Comparison of ENCODE assay signal across 11 mouse cellular contexts in the genomic region with DNA sequence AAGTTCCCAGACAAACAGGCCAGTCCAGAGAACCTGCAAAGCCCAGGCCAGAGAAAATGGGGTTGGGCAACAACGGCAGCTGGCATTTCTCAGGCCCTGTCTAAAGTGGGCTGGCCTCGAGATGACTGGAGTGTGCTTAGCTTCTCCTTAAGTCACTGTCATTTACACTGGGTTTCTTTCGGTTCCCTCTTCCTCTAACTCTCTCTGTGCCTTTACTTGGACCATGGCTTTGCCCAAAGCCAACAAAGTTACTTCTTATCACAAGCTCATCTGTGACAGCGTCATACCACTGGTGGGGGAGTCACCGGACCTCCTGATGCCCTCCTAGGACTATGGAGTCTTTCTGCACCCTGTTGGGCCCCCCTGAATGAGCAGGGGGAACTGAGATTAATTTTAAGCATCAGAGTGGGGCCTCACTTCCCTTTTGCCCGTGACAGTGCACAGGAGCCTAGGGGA. TPM values are rescaled to one million over a fixed set of nuclear protein-coding genes. Genes with fewer than 3 reads are reported as not detected.
DNase-seq lines count a peak whose midpoint lies in the region; ATAC-seq and TF ChIP-seq lines count a peak whose summit lies in the region.
"Had no signal": no experiment of that assay in that cellular context is flagged by ENCODE, and none has a peak within 500 bp of the region (broad histone marks: within the 10 kb centered on the region; RNA-seq: fewer than 3 reads in every experiment).

No protein-coding gene starts in this region.

- no peaks in the 10 kb centered on the region for H3K36me3 ChIP-seq in liver, embryonic 13.5 days
- no peaks in the 10 kb centered on the region for H3K36me3 ChIP-seq in liver, embryonic 12.5 days
- H3K36me3 ChIP-seq in small intestine, adult 2 months (ENCODE audit: control insufficient read depth, insufficient read depth, low read length), result no peaks in the 10 kb centered on the region
- no peaks in the 10 kb centered on the region for H3K36me3 ChIP-seq in midbrain, embryonic 15.5 days (replicated peaks)
- H3K36me3 ChIP-seq: embryonic facial prominence, embryonic 13.5 days; hindbrain, embryonic 12.5 days had no signal

- no peak overlapping the region for H3K4me3 ChIP-seq in liver, embryonic 13.5 days (replicated peaks)
- H3K4me3 ChIP-seq in liver, embryonic 12.5 days, result no peak overlapping the region
- no peak overlapping the region for H3K4me3 ChIP-seq in small intestine, adult 2 months (ENCODE audit: low read depth, low read length)
- H3K4me3 ChIP-seq in midbrain, embryonic 15.5 days, result no peak overlapping the region
- H3K4me3 ChIP-seq: embryonic facial prominence, embryonic 13.5 days; hindbrain, embryonic 12.5 days; megakaryocyte, embryonic 14.5 days had no signal

- peaks cover 22% of the 10 kb centered on the region for H3K4me1 ChIP-seq in liver, embryonic 13.5 days (replicated peaks)
- H3K4me1 ChIP-seq in liver, embryonic 12.5 days, result peaks cover 27% of the 10 kb centered on the region
- H3K4me1 ChIP-seq in small intestine, adult 2 months (ENCODE audit: control insufficient read depth, insufficient read depth, insufficient read length, low read length), result peaks cover 19% of the 10 kb centered on the region; the same call in 1 of the 2 replicates
- peaks cover 17% of the 10 kb centered on the region for H3K4me1 ChIP-seq in midbrain, embryonic 15.5 days

- WGBS in liver, embryonic 13.5 days (ENCODE audit: insufficient replicate concordance), result 19% methylated on average over 6 of the region's 6 CpGs
- WGBS in liver, embryonic 12.5 days (ENCODE audit: insufficient replicate concordance), result 32% methylated on average over 6 of the region's 6 CpGs
- 53% methylated on average over 6 of the region's 6 CpGs for WGBS in small intestine, adult 2 months
- WGBS in midbrain, embryonic 15.5 days, result 68% methylated on average over 6 of the region's 6 CpGs

- H3K4me2 ChIP-seq in liver, embryonic 13.5 days, result no peak overlapping the region
- no peak overlapping the region for H3K4me2 ChIP-seq in liver, embryonic 12.5 days
- H3K4me2 ChIP-seq in midbrain, embryonic 15.5 days, result no peak overlapping the region
- H3K4me2 ChIP-seq: embryonic facial prominence, embryonic 13.5 days; hindbrain, embryonic 12.5 days had no signal

- intact Hi-C loops in heart, postnatal 25 days (cut with DNase I), result no loop called here
- intact Hi-C loops in left cerebral cortex, postnatal 4 days (cut with DNase I), result loop anchor here (10.0 kb wide), 1 partner anchor 129 kb away; the partner anchor contains the start of gene Ccdc136

- no peak for DNase-seq in liver, embryonic 13.5 days
- DNase-seq in brain, adult 2 months (ENCODE audit: low read depth, low spot score), result peak; percentile 37
- DNase-seq in heart, postnatal 25 days (ENCODE audit: low spot score), result peak; percentile 38
- no peak for DNase-seq in left cerebral cortex, postnatal 4 days
- DNase-seq in left cerebral cortex, adult 8-10 months (ENCODE audit: low spot score in 2 of 2), result no peak

- ATAC-seq in liver, embryonic 13.5 days (ENCODE audit: low read depth), result no peak
- no peak for ATAC-seq in liver, embryonic 12.5 days
- no peak for ATAC-seq in midbrain, embryonic 15.5 days (replicated peaks)

- H3K9me3 ChIP-seq in liver, embryonic 13.5 days (replicated peaks), result no peaks in the 10 kb centered on the region
- no peaks in the 10 kb centered on the region for H3K9me3 ChIP-seq in liver, embryonic 12.5 days (replicated peaks)
- H3K9me3 ChIP-seq in midbrain, embryonic 15.5 days, result no peaks in the 10 kb centered on the region

- H3K9ac ChIP-seq in liver, embryonic 13.5 days, result no peak overlapping the region
- H3K9ac ChIP-seq in liver, embryonic 12.5 days, result no peak overlapping the region
- no peak overlapping the region for H3K9ac ChIP-seq in midbrain, embryonic 15.5 days
- H3K9ac ChIP-seq: embryonic facial prominence, embryonic 13.5 days; hindbrain, embryonic 12.5 days had no signal

- TF ChIP-seq CTCF in small intestine, adult 2 months (IDR thresholded peaks at IDR 0.05; ENCODE audit: extremely low read depth, insufficient read length, insufficient replicate concordance, low read depth, low read length), result no peak

- 0 out of 2 replicates have a peak overlapping the region, but pooled peaks have one; percentile 49 for H3K27ac ChIP-seq in liver, embryonic 13.5 days
- no peak overlapping the region; the same call in 1 of the 2 replicates for H3K27ac ChIP-seq in liver, embryonic 12.5 days
- peak overlapping the region; percentile 74 for H3K27ac ChIP-seq in small intestine, adult 2 months (ENCODE audit: insufficient read depth, low read depth, low read length)
- no peak overlapping the region for H3K27ac ChIP-seq in midbrain, embryonic 15.5 days
- H3K27ac ChIP-seq: embryonic facial prominence, embryonic 13.5 days; hindbrain, embryonic 12.5 days had no signal

- no peak for TF ChIP-seq POLR2A in small intestine, adult 2 months (IDR thresholded peaks at IDR 0.05; ENCODE audit: low read depth, low read length)

- peaks cover 57% of the 10 kb centered on the region for H3K27me3 ChIP-seq in liver, embryonic 13.5 days
- peaks cover 57% of the 10 kb centered on the region for H3K27me3 ChIP-seq in liver, embryonic 12.5 days (replicated peaks)
- H3K27me3 ChIP-seq in small intestine, adult 2 months (ENCODE audit: control insufficient read depth, insufficient read depth, low read length), result peaks cover 9% of the 10 kb centered on the region
- peaks cover 24% of the 10 kb centered on the region for H3K27me3 ChIP-seq in midbrain, embryonic 15.5 days (replicated peaks)

RNA-seq across cellular contexts. Expression of gene Irf5, which starts 2.4 kb away (rescaled TPM):
- polyA plus RNA-seq in liver, embryonic 13.5 days (2015; fragmentation: Nextera tagmentation; extraction: Ambion mirVana), result 6.9 TPM in 2 replicates
- 5.9 and 7.2 TPM in 2 replicates for polyA plus RNA-seq in liver, embryonic 12.5 days (2016; fragmentation: Nextera tagmentation; extraction: Ambion mirVana)
- 1 to 10 TPM; 2.7 to 4.2 TPM for total RNA-seq in heart, postnatal 25 days (2021)
- 11.9 and 14.9 TPM in 2 replicates for polyA plus RNA-seq in small intestine, adult 2 months (2012; rRNA removed)
- 2.0 and 2.1 TPM in 2 replicates for polyA plus RNA-seq in midbrain, embryonic 15.5 days (2015; fragmentation: Nextera tagmentation; extraction: Ambion mirVana)
- 1 to 10 TPM; 1.1 to 2.1 TPM for total RNA-seq in left cerebral cortex, postnatal 4 days (2021)
- total RNA-seq in left cerebral cortex, adult 8-10 months (2022), result 10 to 100 TPM in 1 of 4 experiments, 1 to 10 TPM in 3; 4.7 to 10.3 (median 6.5) TPM

RNA-seq across cellular contexts. Expression of gene Kcp, which starts 16.3 kb away (rescaled TPM):
- polyA plus RNA-seq in liver, embryonic 13.5 days (2015; fragmentation: Nextera tagmentation; extraction: Ambion mirVana), result 1.5 and 1.6 TPM in 2 replicates
- polyA plus RNA-seq in liver, embryonic 12.5 days (2016; fragmentation: Nextera tagmentation; extraction: Ambion mirVana), result 2.8 and 3.2 TPM in 2 replicates
- total RNA-seq in heart, postnatal 25 days (2021), result 1 to 10 TPM; 4.4 to 4.6 TPM
- polyA plus RNA-seq in small intestine, adult 2 months (2012; rRNA removed), result 3.0 and 3.4 TPM in 2 replicates
- 18.9 and 20.9 TPM in 2 replicates for polyA plus RNA-seq in midbrain, embryonic 15.5 days (2015; fragmentation: Nextera tagmentation; extraction: Ambion mirVana)
- 10 to 100 TPM; 20.6 to 23.8 TPM for total RNA-seq in left cerebral cortex, postnatal 4 days (2021)
- 1 to 10 TPM in 3 of 4 experiments, under 1 TPM in 1; 0.78 to 1.2 (median 1.1) TPM for total RNA-seq in left cerebral cortex, adult 8-10 months (2022)

RNA-seq across cellular contexts. Expression of gene Atp6v1fnb, which starts 52.8 kb away (rescaled TPM):
- polyA plus RNA-seq in liver, embryonic 13.5 days (2015; fragmentation: Nextera tagmentation; extraction: Ambion mirVana), result not detected in 2 replicates
- not detected in 2 replicates for polyA plus RNA-seq in liver, embryonic 12.5 days (2016; fragmentation: Nextera tagmentation; extraction: Ambion mirVana)
- not detected for total RNA-seq in heart, postnatal 25 days (2021)
- polyA plus RNA-seq in small intestine, adult 2 months (2012; rRNA removed), result 0.20 and 0.22 TPM in 2 replicates
- polyA plus RNA-seq in midbrain, embryonic 15.5 days (2015; fragmentation: Nextera tagmentation; extraction: Ambion mirVana), result 0.27 and 1.0 TPM in 2 replicates
- under 1 TPM in 1 of 2 experiments, not detected in 1; 0.93 TPM for total RNA-seq in left cerebral cortex, postnatal 4 days (2021)
- under 1 TPM in 2 of 4 experiments, not detected in 2; 0.57 to 0.89 TPM for total RNA-seq in left cerebral cortex, adult 8-10 months (2022)
- polyA plus RNA-seq: hindbrain, embryonic 12.5 days had no signal

RNA-seq across cellular contexts. Expression of gene Atp6v1f, which starts 56.5 kb away (rescaled TPM):
- polyA plus RNA-seq in liver, embryonic 13.5 days (2015; fragmentation: Nextera tagmentation; extraction: Ambion mirVana), result 132 and 152 TPM in 2 replicates
- polyA plus RNA-seq in liver, embryonic 12.5 days (2016; fragmentation: Nextera tagmentation; extraction: Ambion mirVana), result 149 and 161 TPM in 2 replicates
- total RNA-seq in heart, postnatal 25 days (2021), result 100 to 1,000 TPM in 1 of 2 experiments, 10 to 100 TPM in 1; 99.3 to 109 TPM
- polyA plus RNA-seq in small intestine, adult 2 months (2012; rRNA removed), result 108 and 205 TPM in 2 replicates
- polyA plus RNA-seq in midbrain, embryonic 15.5 days (2015; fragmentation: Nextera tagmentation; extraction: Ambion mirVana), result 342 and 365 TPM in 2 replicates
- total RNA-seq in left cerebral cortex, postnatal 4 days (2021), result 100 to 1,000 TPM; 183 to 190 TPM
- total RNA-seq in left cerebral cortex, adult 8-10 months (2022), result 100 to 1,000 TPM; 249 to 281 (median 259) TPM

Comparison
In these comparisons a context has a peak if more than half of its experiments do, and no peak if none do; other contexts are left out.
1. H3K27ac ChIP-seq: peak in liver, embryonic 13.5 days (single experiment) and small intestine, adult 2 months (single experiment); none in liver, embryonic 12.5 days (single experiment) and midbrain, embryonic 15.5 days (single experiment).
2. DNase-seq: peak in brain, adult 2 months (single experiment) and heart, postnatal 25 days (single experiment); none in liver, embryonic 13.5 days (single experiment), left cerebral cortex, postnatal 4 days (single experiment) and left cerebral cortex, adult 8-10 months (0 of 2).